Mouse (Mus musculus) layer of hippocampus, adult 6 months (tissue): ENCODE measurements around the gene AC109138.7. TPM values are rescaled to one million over a fixed set of nuclear protein-coding genes. Genes with fewer than 3 reads are reported as not detected.

Source experiments
- long read RNA-seq, 2 experiments: library from polyadenylated mRNA; unstranded; transcript quantifications; one replicate each; pipeline ENCODE4 v2.0.0; 2019 to 2020
- microRNA-seq: library from miRNA; unstranded; fragments of <30 nt; microRNA quantifications from one replicate; pipeline ENCODE4 v1.2.0, GENCODE M21; 2020
- polyA plus RNA-seq: library from polyadenylated mRNA; unstranded; fragments of <200 nt; fragmentation: Nextera tagmentation; gene quantifications from 2 replicates; pipeline ENCODE4 v1.2.3, GENCODE M21; 2021

AC109138.7 gene
- polyA plus RNA-seq, result not detected in 2 replicates
- long read RNA-seq, experiment 1, result 0 reads
- long read RNA-seq, experiment 2, partial matches to known transcripts, result 0 of 1 reads
- long read RNA-seq, experiment 2, other reads (novel, unspliced or antisense), result 1 of 1 reads

DNA sequence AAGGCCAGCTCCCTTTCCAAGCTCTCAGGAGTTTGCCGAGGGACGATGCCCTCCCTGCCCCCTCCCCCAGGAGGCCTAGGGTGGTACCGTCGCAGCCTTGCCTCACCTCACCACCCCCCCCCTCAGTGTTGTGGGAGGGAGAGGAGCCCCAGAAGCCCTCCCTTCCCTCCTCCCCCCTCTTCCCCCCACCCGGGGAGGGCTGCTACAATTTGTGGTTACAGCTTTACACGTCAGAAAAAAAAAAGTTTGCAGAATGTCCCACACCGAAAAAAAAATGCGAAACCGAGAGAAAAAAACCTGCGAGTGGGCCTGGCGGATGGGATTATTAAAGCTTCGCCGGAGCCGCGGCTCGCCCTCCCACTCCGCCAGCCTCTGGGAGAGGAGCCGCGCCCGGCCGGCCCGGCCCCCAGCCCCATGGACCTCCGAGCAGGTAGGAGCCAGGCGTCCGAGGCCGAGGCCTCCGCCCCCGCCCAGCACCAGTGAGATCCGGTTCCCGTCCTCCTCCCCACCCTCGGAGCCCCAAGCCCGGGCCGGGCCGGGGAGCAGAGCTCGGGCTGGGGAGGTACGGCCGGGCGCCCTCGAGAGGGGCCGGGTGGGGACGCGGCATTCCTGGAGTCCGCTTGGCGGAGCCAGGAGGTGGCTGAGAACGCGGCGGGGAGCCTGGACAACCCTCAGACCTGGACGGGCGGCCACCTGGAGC is at the start of gene AC109138.7, which contains the start of gene Clcf1:
Gene AC109138.7, plus strand, starts transcription at position 287 of the 700 bp plus-strand sequence.
Gene Clcf1, plus strand, starts transcription at position 168 of the 700 bp plus-strand sequence.

DNA sequence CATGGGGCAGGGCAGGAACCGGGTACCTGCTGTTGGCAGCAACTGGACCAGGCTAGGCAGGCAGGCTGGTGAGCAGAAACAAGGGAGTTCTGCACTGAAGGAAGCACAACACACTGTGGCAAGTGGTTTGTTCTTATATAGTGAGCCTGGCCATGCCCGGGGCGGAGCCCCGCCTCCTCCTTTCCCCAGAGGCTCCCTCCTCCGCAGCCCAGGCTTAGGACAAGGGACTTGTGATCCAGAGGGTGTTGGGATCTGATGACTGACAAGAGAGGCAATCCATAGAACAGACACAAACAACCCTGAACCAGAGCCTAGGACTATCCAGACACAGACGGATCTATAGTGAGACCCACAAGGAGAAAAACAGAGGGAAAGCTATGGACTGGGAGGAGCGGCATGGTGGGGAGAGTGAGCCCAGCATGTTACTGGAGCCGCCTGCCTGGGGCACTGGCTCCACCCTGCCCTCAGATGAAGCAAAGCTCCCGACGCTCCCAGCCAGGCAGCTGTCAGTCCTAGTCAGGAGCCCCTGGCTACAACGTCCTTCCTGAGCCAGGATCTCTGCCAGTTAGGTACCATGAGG is 38.7 kb upstream of the AC109138.7 start, which contains the start of gene Carns1:
Gene Carns1, minus strand, starts transcription at position 112 of the 580 bp plus-strand sequence.

DNA sequence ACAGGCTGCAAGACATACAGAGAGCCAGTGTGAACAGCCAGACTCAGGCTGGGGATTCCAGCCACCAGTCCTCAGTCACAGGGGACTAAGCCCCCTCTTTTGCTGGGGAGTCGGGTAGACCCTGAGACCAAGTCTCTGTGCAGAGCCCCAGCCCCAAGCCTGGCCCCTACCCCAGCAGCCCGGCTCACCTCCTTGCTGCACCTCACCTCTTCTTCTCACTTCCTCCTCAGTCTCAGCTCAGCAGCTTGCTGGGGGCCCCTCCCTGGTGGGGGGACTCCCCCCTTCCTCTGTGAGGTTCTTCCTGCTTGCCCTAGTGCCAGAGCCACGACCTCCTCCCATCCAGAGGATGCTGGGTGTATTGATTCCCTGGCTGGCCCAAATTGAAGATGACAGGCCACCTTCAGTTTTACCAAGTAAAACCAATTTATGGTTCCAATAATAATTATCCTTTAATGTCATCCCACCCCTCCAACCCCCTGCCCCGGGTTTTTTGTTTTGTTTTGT is 23.3 kb upstream of the AC109138.7 start, which contains the start of gene Tbc1d10c:
Gene Tbc1d10c, minus strand, starts transcription at position 454 of the 504 bp plus-strand sequence.

DNA sequence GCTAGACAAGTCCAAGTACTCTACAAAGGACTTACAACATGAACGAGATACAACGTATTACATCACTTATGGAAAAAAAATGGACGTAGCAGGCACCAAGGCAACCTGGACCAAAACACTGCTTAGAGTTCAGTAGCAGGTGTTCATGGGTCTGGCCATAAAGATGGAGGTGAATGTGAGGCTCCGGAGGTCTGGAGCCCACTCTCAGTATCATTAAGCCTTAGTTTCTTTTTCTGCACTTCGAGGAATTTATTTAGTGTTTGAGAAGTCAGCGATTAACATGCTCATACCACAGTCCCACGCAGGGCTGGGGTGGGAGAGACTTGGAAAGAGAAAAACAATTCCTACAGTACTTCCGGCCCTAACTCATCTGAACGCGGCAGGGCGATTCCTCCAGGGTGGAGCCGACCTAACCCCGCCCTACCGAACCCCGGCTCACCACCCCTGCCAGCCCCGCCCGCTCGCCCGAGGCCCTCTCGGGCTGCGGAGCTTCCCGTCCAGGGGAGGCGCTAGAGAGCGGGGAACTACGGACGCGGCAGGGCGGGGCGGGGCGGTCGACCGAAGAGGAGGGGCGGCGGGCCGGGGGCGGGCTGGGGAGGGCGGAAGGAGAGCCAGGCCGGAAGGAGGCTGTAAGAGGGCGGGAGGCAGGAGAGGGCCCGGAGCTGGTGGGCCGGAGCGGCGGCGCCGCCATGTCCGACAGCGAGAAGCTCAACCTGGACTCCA is 22.5 kb upstream of the AC109138.7 start, which contains the start of gene Ppp1ca:
Gene Ppp1ca, plus strand, starts transcription at position 538 of the 723 bp plus-strand sequence.

DNA sequence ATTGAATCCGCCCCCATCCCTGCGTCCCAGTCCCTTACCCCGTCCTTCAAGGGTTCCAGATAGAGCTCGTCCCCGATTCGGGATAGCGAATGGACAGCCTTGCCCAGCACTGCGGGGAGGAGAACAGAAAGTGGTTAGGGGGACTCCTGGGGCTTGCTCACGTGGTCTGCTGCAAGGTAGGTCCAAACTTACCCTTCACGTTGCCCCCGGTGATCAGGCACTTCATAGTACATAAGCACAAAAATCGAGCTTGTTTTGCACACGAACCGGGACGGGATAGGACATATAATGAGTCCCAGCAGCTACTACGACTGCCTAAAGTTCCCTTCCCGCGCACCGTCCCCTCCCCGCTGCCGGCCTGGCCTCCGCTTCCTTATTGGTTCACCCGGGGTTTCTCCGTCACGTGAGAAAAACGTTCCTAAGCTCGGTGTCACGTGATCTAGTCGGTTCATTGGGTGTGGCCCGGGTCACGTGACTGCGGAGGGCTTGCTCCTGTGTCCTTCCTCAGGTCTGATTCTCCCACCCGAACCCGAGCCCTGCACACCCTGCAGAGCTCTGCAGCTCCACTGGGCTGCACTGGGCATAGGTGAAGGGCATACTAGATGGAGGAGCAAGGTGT is 12.8 kb upstream of the AC109138.7 start, which contains the start of gene Rad9a:
Gene Rad9a, minus strand, starts transcription at position 372 of the 619 bp plus-strand sequence.

DNA sequence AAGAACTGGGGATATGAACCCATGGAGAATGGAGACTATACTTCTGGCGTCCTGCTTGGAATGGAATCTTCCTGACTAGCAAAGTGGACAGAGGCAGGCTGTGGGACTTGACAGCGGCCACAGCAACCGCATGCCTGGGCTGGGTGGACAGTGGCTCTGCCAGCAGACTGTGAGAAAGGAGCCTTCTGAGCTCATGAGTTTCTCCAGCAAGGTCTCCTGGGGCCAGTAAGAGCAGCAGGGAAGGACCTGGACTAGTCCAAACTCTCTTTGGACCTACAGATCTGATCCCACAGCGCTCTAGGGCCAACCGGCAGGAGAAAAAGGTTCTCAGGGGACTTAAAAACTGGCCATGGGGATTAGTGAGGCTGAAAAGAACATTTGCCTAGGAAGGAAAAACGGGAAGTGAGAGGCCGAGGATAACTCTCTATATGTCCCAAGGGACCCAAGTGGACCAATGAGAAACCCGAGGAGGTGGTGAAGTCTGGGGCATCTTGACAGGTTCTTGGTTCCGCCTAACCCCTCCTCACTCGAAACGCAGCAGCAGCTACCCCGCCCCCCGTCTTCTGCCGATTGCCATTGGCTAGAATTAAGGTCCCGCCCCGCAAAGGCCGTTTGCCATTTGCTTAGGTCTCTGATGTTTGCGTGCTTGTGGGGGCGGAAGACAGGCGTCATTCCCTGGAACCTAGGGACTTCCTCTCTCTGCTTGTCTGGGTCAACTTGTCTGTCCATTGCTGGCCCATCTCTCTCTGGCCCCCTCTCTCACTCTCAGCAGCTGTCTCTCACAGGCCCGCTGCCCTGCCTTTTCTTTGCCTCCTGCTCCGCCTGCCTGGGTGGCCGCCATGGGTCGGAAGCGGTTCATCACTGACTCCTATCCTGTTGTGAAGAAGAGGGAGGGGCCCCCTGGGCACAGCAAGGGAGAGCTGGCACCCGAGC is 17.4 kb downstream of the AC109138.7 start, which contains the start of gene Pold4:
Gene Pold4, plus strand, starts transcription at position 647 of the 933 bp plus-strand sequence.

DNA sequence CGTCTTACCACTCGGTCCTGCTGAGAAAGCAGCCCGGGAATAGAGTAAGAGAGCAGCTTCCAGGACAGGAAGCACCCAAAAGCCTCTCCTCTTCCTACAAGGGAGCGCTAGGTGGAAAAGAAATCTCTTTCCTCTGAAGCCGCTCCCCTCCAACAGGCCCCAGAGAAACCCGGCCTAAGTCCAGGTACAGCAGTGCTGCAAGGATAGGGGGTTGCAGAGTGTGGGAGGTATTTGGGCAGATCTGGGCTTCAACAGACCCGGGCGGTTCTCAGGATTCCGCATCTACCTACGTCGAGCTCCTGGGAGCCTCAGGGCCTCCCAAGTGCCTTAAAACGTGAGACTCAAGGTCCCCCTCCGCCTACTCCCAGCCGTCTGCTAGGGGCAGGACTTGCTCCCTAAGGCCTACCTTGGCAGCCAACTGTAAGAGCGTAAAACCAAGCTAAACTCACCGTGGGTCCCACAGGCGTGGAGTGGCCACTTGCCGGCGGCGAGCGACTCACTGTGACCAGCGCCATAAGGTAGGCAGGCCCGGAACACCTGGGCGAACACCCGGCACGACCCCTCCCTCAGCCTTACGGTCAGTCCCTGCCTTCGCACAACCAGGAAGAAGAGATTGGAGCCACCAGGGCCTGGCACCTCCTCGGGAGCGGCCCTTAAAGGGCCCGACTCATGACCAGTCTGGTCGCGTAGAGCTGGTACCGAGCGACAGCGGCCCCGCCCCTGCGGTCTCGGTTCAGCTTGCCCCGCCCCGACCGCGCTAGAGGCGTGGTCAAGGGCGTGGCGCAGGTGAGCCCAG is 54.6 kb downstream of the AC109138.7 start, which contains the start of gene Ssh3:
Gene Ssh3, minus strand, starts transcription at position 615 of the 796 bp plus-strand sequence.

Small RNA genes within 50 kb of the gene (microRNA-seq; reads per million reads assigned to microRNA genes)
- not detected for gene Gm26115
- gene Mir6985, result 8.4 reads per million, percentile 28 among the genes with 10 or more reads in this experiment

Other genes with a start within 250 kb of the AC109138.7 start
- 2.3 and 2.5 TPM in 2 replicates for gene Aldh3b2, start 242.0 kb upstream of the AC109138.7 start, polyA plus RNA-seq
- 2.2 and 3.3 TPM in 2 replicates for gene Acy3, start 227.8 kb upstream of the AC109138.7 start, polyA plus RNA-seq
- gene Tbx10, start 221.6 kb upstream of the AC109138.7 start, polyA plus RNA-seq, result 0.10 TPM in 1 of 2 replicates, not detected in the other
- gene Nudt8, start 213.8 kb upstream of the AC109138.7 start, polyA plus RNA-seq, result 22.0 and 24.3 TPM in 2 replicates
- gene Gm49405, start 213.7 kb upstream of the AC109138.7 start, polyA plus RNA-seq, result 0.09 and 0.10 TPM in 2 replicates
- gene Doc2g, start 211.0 kb upstream of the AC109138.7 start, polyA plus RNA-seq, result 2.8 and 2.9 TPM in 2 replicates
- gene Ndufv1, start 201.6 kb upstream of the AC109138.7 start, polyA plus RNA-seq, result 448 and 464 TPM in 2 replicates
- 1,221 and 1,279 TPM in 2 replicates for gene Gstp1, start 176.4 kb upstream of the AC109138.7 start, polyA plus RNA-seq
- 2.1 and 2.8 TPM in 2 replicates for gene Gstp2, start 168.3 kb upstream of the AC109138.7 start, polyA plus RNA-seq
- gene Gstp3, start 154.8 kb upstream of the AC109138.7 start, polyA plus RNA-seq, result not detected in 2 replicates
- gene Cabp2, start 132.8 kb upstream of the AC109138.7 start, polyA plus RNA-seq, result not detected in 2 replicates
- 59.8 and 62.1 TPM in 2 replicates for gene Cdk2ap2, start 117.2 kb upstream of the AC109138.7 start, polyA plus RNA-seq
- 52.0 and 59.9 TPM in 2 replicates for gene Pitpnm1, start 114.4 kb upstream of the AC109138.7 start, polyA plus RNA-seq
- gene Aip, start 88.5 kb upstream of the AC109138.7 start, polyA plus RNA-seq, result 204 and 212 TPM in 2 replicates
- not detected in 2 replicates for gene Gpr152, start 74.6 kb upstream of the AC109138.7 start, polyA plus RNA-seq
- 0.04 TPM in 1 of 2 replicates, not detected in the other for gene Cabp4, start 70.3 kb upstream of the AC109138.7 start, polyA plus RNA-seq
- gene Coro1b, start 65.7 kb upstream of the AC109138.7 start, polyA plus RNA-seq, result 101 and 105 TPM in 2 replicates
- 1.2 and 2.0 TPM in 2 replicates for gene Ptprcap, start 60.8 kb upstream of the AC109138.7 start, polyA plus RNA-seq
- gene Rps6kb2, start 51.0 kb upstream of the AC109138.7 start, polyA plus RNA-seq, result 7.5 and 9.5 TPM in 2 replicates
- 2.8 and 2.9 TPM in 2 replicates for gene Carns1, start 38.9 kb upstream of the AC109138.7 start, polyA plus RNA-seq
- gene Tbc1d10c, start 23.1 kb upstream of the AC109138.7 start, polyA plus RNA-seq, result 0.19 TPM in 1 of 2 replicates, not detected in the other
- 345 and 357 TPM in 2 replicates for gene Ppp1ca, start 22.3 kb upstream of the AC109138.7 start, polyA plus RNA-seq
- gene Rad9a, start 12.7 kb upstream of the AC109138.7 start, polyA plus RNA-seq, result 5.9 and 6.0 TPM in 2 replicates
- 0.18 and 0.26 TPM in 2 replicates for gene Clcf1, start 119 bp upstream of the AC109138.7 start, polyA plus RNA-seq
- gene Pold4, start 17.5 kb downstream of the AC109138.7 start, polyA plus RNA-seq, result 27.9 and 28.1 TPM in 2 replicates
- 4.5 and 4.9 TPM in 2 replicates for gene Ssh3, start 54.8 kb downstream of the AC109138.7 start, polyA plus RNA-seq
- 37.6 and 39.0 TPM in 2 replicates for gene Ankrd13d, start 68.8 kb downstream of the AC109138.7 start, polyA plus RNA-seq
- gene Grk2, start 91.9 kb downstream of the AC109138.7 start, polyA plus RNA-seq, result 53.7 and 55.0 TPM in 2 replicates
- 13.0 and 15.2 TPM in 2 replicates for gene Kdm2a, start 183.9 kb downstream of the AC109138.7 start, polyA plus RNA-seq
- gene Rhod, start 225.1 kb downstream of the AC109138.7 start, polyA plus RNA-seq, result 0.80 and 2.6 TPM in 2 replicates